Mouse (Mus musculus): Measurements from ENCODE around the gene Fndc1.

The Fndc1 gene

GRCm38 (mm10) chr17:7826819-7827515, at the start of gene Fndc1:
Fndc1 (minus strand) TSS chr17:7827302.
- in situ Hi-C loops (cut with MboI, MseI) = loop anchor here (5.0 kb wide), 1 partner anchor 380 kb away; no protein-coding TSS in a partner anchor

DNA sequence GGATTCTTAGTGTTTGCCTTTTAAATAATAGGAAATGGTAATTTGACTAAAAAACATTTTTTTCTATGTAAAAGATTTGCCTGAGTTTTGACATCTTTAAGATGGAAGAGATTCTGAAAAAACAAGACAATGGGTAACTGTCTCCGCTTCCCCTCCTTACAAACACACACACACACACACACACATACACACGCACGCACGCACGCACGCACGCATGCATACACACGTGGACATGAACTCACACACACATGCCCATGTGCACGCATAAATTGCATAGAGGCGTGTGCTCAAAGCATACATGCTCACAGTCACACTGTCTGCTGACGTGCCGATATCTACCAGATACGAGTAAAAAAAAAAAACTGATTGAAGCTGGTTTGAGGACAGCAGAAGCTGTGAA, 49.4 kb upstream of the Fndc1 start:
- in situ Hi-C loops (cut with MboI, MseI) = no loop called here

GRCm38 (mm10) chr17:7875941-7876461, 48.9 kb upstream of the Fndc1 start:
- in situ Hi-C loops (cut with MboI, MseI) = no loop called here

GRCm38 (mm10) chr17:7874776-7875531, 47.9 kb upstream of the Fndc1 start:
- in situ Hi-C loops (cut with MboI, MseI) = loop anchor here (5.0 to 25.0 kb wide), 3 partner anchors 52 to 963 kb away; partner anchors contain the start of genes Fgfr1op and Tagap

GRCm38 (mm10) chr17:7873382-7873781, 46.3 kb upstream of the Fndc1 start:
- in situ Hi-C loops (cut with MboI, MseI) = loop anchor here (5.0 to 25.0 kb wide), 3 partner anchors 54 to 961 kb away; partner anchors contain the start of genes Fgfr1op and Tagap

- in situ Hi-C loops (cut with MboI, MseI) = loop anchor here (5.0 to 25.0 kb wide), 3 partner anchors 56 to 959 kb away; partner anchors contain the start of genes Fgfr1op and Tagap
Measured at GRCm38 (mm10) chr17:7871800-7872199, 44.7 kb upstream of the Fndc1 start.

DNA sequence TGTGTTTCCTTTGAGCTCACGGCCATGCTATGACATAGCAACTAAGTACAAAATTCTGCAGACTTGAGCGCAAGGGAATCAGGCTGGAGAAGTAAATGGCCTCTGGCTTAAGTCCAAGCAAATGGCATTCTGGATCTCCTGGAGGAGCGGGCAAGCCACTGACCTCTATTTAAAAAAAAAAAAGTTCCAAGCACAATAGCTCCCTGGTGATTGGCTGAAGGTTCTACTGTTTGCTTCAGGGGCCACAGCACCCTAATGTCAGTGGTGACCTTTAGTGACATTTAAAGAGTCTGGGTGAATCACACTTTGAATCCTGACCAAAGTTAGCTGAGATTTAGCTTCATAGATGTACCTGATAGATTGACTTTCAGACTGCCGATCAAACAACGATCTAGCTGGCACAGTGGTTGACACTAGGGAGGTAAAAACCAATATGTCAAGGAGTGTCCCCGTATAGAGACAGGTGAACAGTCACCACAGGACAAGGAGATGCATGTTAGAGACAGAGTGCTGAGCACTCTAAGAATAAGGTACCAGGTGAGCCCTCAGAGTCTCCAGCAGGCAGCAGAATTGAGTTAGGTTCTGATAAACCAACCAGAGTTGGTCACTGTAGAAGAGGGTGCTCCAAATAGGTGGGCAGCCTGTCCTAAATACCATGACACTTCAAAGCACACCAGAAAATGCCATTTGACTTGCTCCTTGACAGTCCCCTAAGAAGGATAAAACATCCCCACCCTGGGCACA, 43.9 kb upstream of the Fndc1 start:
- in situ Hi-C loops (cut with MboI, MseI) = loop anchor here (5.0 to 25.0 kb wide), 3 partner anchors 56 to 959 kb away; partner anchors contain the start of genes Fgfr1op and Tagap

DNA sequence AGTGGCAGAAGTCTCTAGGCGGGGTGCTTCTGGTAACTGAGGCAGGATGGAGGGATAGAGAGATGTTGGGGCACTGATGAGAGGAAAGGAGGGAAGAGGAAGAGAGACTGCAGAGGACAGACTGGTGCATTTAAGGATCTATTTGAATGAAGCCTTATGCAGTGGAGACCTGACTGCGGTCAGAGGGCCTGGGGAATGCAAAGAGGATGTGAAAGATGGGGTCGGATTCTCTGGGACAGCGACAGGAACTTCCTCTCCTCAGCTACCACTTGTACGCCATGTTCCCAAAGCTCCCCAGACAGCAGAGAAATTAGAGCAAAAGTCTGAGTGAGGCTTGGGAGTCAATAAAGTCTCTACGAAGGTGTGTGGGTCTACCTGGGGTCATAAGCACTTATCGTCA, 42.0 kb upstream of the Fndc1 start:
- in situ Hi-C loops (cut with MboI, MseI) = loop anchor here (10.0 to 25.0 kb wide), 4 partner anchors 293 to 957 kb away; partner anchors contain the start of gene Fgfr1op

DNA sequence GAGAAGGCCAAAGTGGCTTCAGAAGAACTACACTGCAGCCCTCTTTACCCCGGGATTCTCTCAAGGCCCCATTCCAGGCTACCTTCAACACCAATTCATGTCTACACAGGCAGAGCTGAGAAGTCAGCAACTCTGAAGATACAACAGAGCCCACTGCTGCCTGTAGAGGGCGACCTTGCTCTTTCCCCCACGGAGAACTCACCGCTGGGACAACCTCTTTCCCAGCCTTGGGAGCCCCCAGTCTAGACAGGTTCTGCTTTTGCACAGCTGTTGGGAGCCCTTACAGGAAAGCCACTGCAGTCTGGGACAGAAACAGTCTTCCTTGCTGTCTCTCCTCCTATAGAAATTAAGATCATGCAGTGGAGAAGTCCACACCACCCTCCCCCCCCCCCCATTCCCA, 41.5 kb upstream of the Fndc1 start:
- in situ Hi-C loops (cut with MboI, MseI) = loop anchor here (10.0 to 25.0 kb wide), 4 partner anchors 294 to 956 kb away; partner anchors contain the start of gene Fgfr1op

DNA sequence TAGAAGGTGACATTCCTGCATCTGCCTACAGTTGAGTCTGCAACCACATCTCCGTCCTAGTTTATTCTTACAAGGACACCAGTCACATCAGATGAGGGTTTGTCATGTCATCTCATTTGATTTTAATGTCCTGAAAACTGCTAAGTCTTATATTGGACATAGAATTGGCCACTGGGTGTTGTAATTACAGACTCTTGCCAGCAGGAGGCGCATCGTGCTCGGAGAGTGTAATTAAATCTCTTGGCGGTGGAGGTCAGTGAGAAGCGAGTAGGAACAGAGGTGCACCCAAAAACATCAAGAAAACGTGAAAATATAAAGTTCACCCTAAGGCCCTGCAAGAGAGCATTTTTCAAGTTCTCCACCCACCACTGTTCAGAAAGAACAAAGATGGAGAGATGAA, 37.6 kb upstream of the Fndc1 start:
- in situ Hi-C loops (cut with MboI, MseI) = loop anchor here (10.0 to 25.0 kb wide), 4 partner anchors 298 to 952 kb away; partner anchors contain the start of gene Fgfr1op

GRCm38 (mm10) chr17:7863745-7864144, 36.6 kb upstream of the Fndc1 start:
- in situ Hi-C loops (cut with MboI, MseI) = loop anchor here (10.0 to 25.0 kb wide), 4 partner anchors 299 to 951 kb away; partner anchors contain the start of gene Fgfr1op

- in situ Hi-C loops (cut with MboI, MseI) = loop anchor here (10.0 to 25.0 kb wide), 4 partner anchors 301 to 949 kb away; partner anchors contain the start of gene Fgfr1op
Measured at GRCm38 (mm10) chr17:7860845-7861360, 33.8 kb upstream of the Fndc1 start.

DNA sequence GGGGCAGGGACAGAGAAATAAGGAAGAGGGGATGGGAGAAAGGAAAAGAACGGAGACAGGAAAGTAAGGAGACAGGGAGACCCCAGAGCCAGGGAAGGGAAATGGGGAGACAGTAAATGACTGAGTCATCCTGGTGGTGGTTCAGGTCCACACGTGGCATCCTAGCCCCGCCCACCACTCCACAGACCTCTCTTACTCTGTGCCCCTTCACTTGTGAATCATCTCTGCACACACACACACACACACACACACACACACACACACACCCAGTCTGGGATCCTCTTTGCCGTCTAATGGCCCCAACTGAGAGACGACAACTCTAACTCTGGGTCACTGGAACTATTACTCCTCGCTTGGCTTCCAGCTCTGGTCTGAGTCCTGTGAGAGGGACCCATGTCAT, 30.6 kb upstream of the Fndc1 start:
- in situ Hi-C loops (cut with MboI, MseI) = loop anchor here (25.0 kb wide), 2 partner anchors 305 to 945 kb away; partner anchors contain the start of gene Fgfr1op

GRCm38 (mm10) chr17:7855851-7856250, 28.7 kb upstream of the Fndc1 start:
- in situ Hi-C loops (cut with MboI, MseI) = loop anchor here (25.0 kb wide), 2 partner anchors 306 to 944 kb away; partner anchors contain the start of gene Fgfr1op

- in situ Hi-C loops (cut with MboI, MseI) = loop anchor here (25.0 kb wide), 2 partner anchors 310 to 940 kb away; partner anchors contain the start of gene Fgfr1op
Measured at GRCm38 (mm10) chr17:7851979-7852378, 24.9 kb upstream of the Fndc1 start.

- in situ Hi-C loops (cut with MboI, MseI) = loop anchor here (25.0 kb wide), 2 partner anchors 311 to 939 kb away; partner anchors contain the start of gene Fgfr1op
Measured at GRCm38 (mm10) chr17:7851527-7851926, 24.4 kb upstream of the Fndc1 start.

DNA sequence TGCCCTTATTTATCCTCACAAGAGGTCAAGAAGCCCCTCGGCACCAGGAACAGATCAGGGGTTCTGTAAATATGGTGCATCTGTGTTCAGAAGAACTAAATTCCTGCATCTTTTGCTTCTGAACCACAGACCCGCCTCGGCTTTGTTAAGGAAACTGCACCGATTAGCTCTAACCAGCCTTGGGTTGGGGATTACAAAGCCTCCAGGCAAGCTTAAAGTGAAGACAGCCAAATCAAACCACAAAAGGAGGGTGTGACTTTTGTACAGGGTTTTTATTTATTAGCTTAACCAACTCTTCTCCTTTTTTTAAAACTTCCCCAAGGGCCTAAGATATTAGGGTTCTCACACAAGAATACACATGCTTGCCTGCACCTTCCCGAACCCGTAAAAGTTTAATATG, 23.1 kb upstream of the Fndc1 start:
- in situ Hi-C loops (cut with MboI, MseI) = loop anchor here (25.0 kb wide), 2 partner anchors 312 to 938 kb away; partner anchors contain the start of gene Fgfr1op

DNA sequence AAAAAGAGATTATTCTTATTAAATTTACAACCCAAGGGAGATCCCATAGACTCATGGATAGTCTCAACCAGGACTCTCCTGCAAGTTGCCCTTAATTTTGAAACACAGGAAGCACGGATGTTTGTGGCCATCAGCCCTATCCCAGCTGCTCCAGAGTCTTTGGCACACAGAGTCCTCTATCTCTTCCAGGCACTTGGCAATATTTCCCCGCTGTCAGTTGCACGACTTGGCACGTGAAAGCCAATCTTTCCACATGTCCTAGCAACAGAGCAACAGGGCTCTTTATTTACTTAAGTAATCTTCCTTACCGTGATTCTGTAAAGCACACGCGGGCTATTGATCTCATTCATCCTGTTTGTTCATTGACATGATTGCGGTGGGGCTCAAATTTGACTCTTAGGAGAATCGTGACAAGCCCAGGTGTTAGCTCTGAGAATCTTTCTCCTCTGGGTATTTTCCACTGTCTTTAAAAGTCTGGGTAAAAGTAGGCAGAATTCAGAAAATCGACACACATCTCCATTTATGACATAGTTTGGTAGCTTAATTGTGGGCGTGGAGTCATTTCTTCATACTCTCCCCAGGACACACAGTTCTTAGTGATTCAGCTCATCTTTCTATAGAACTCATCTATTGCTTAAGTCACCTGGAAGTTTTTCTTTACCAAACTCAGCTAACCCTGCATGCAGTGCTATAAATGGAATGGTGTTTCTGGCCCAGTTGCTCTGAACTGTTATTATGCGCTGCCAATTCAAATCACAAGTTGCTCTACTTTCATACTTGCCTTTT, 13.6 kb upstream of the Fndc1 start:
- in situ Hi-C loops (cut with MboI, MseI) = no loop called here

DNA sequence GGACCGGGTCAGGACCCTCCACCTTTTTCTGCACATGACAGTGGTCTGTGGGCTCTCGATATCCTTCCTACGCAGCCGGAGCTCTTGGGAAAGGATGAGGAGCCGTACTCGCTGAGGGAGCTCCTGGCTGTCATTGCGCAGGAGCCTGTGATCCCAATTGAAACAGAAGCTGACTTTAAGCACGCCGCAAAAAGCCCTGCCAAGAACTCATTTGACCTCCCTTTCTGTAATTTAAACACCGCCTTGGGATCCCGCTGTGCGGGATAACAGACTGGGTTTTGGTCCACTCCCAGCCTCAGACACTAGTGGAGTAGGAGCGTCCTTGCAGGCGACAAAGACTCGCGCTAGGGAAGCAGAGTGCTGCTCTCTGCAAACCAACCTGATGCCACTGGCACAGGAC, 484 bp upstream of the Fndc1 start:
- in situ Hi-C loops (cut with MboI, MseI) = loop anchor here (5.0 kb wide), 1 partner anchor 380 kb away; no protein-coding TSS in a partner anchor

Measured in T-helper 2 cell (primary cell).